Mouse (Mus musculus) neural tube, embryonic 11.5 days (tissue): ENCODE data around the gene Rapgef5. TPM values are rescaled to one million over a fixed set of nuclear protein-coding genes. Genes with fewer than 3 reads are reported as not detected.
"Not testable (repeated sequence)": the region's sequence is repeated elsewhere in the genome, so short reads cannot be mapped to it uniquely, and the experiment has no call there.

Source experiments
- ATAC-seq: fragments of 200-750 bp; cut with Nextera tagmentation; 2 replicates; pipeline ENCODE4 v1.8.0; 2017; ENCODE audit warnings: moderate number of reproducible peaks, mild to moderate bottlenecking, moderate TSS enrichment, moderate library complexity; ENCODE audit not compliant: insufficient read depth, low FRiP score, low TSS enrichment
- DNase-seq: peaks from one replicate; pipeline ENCODE4 v3.0.0-alpha.2; 2015; ENCODE audit warnings: low spot score
- H3K27ac ChIP-seq: fragments of 300-500 bp; sonication (generic); 2 replicates; pipeline ENCODE4 v1.5.1; 2014; ENCODE audit warnings: low read depth, mild to moderate bottlenecking, low read length
- H3K27me3 ChIP-seq: fragments of 300-500 bp; sonication (generic); 2 replicates; pipeline ENCODE4 v1.6.1; 2014; ENCODE audit warnings: mild to moderate bottlenecking, low read length, mixed read lengths; ENCODE audit not compliant: control insufficient read depth, insufficient read depth
- H3K36me3 ChIP-seq: fragments of 300-500 bp; sonication (generic); 2 replicates; pipeline ENCODE4 v1.6.1; 2014; ENCODE audit warnings: mild to moderate bottlenecking, low read length, moderate library complexity, mixed read lengths; ENCODE audit not compliant: control insufficient read depth, insufficient read depth
- H3K4me1 ChIP-seq: fragments of 300-500 bp; sonication (generic); 2 replicates; pipeline ENCODE4 v1.6.1; 2014; ENCODE audit warnings: low read length, mixed read lengths; ENCODE audit not compliant: control insufficient read depth, insufficient read depth
- H3K4me2 ChIP-seq: fragments of 300-500 bp; sonication (generic); 2 replicates; pipeline ENCODE4 v1.6.1; 2014; ENCODE audit warnings: low read depth, mild to moderate bottlenecking, moderate library complexity
- H3K4me3 ChIP-seq: fragments of 300-500 bp; sonication (generic); 2 replicates; pipeline ENCODE4 v1.5.1; 2014; ENCODE audit warnings: low read depth, low read length
- H3K9ac ChIP-seq: fragments of 300-500 bp; sonication (generic); 2 replicates; pipeline ENCODE4 v1.6.1; 2014; ENCODE audit warnings: mild to moderate bottlenecking, low read length
- H3K9me3 ChIP-seq: fragments of 300-500 bp; sonication (generic); 2 replicates; pipeline ENCODE4 v1.6.1; 2016; ENCODE audit warnings: low read length; ENCODE audit not compliant: control insufficient read depth
- WGBS: fragments of 180-500 bp; shearing (Covaris S2); extraction: QIAGEN DNeasy Blood & Tissue Kit; methylation state at CpG from one replicate; pipeline ENCODE4 v1.1.7; 2014; 5-methylcytosine and 5-hydroxymethylcytosine counted together
- polyA plus RNA-seq: library from polyadenylated mRNA; unstranded; fragments of >200 nt; fragmentation: Nextera tagmentation; extraction: Ambion mirVana; gene quantifications from 2 replicates; pipeline ENCODE4 v1.2.1, GENCODE M21; 2014

Gene Rapgef5
- polyA plus RNA-seq, 1 experiment from 2014 or later = 16.6 TPM

DNA sequence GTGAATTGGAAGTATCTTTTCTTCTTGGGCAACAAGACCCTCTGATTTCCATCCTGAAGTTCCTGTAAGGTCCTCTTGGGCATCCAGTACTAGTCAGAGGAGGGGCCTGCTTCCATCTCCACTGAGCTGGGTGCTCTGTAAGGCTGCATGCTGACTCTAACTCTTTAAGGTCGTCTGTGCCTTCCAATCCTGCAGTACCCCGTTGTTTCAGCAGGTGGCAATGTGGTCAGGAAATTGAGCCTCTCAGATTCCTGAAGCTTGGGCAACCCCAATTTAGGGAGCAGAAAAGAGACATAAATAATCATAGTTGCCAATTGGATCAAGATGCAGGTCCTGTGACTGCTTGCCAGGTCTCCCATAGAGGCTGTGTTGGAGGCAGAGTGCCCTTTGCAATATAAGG, 256.4 kb downstream of the Rapgef5 start:
- Histone ChIP-seq H3K9ac (no peak overlapping the region), H3K4me1 (no peaks in the 10 kb centered on the region), H3K27me3 (no peaks in the 10 kb centered on the region), H3K4me3 (no peak overlapping the region), H3K36me3 (no peaks in the 10 kb centered on the region), H3K4me2 (no peak overlapping the region), H3K9me3 (no peaks in the 10 kb centered on the region), H3K27ac (no peak overlapping the region)
- 4% methylated on average over 2 of the region's 2 CpGs for WGBS
- DNase-seq (peak; percentile 81), ATAC-seq (no peak; the same call in 1 of the 2 replicates)

GRCm38 (mm10) chr12:117776841-117777240, 260.6 kb downstream of the Rapgef5 start:
- WGBS = 70% methylated on average over 5 of the region's 5 CpGs
- ATAC-seq = no peak

DNA sequence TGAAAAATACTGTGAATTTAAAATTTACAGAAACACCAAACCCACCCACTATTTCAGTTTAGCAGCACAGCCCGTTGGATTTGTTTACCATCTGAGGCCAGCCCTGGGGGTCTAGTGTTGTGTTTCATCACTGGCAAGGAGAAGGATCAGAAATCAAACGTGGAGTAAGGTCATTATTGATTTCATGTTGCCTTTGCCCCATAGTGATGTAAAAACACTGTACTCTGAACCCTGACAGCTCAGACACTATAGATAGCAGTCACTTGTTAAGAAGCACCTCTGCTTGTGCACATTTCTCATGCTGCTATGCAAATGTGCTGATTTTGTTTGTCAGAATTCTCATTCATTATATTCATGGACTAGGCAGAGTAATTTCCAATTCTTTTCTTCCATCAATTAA, 265.1 kb downstream of the Rapgef5 start:
- WGBS = 48% methylated on average over 2 of the region's 2 CpGs
- Histone ChIP-seq H3K27ac (no peak overlapping the region), H3K27me3 (no peaks in the 10 kb centered on the region), H3K4me3 (no peak overlapping the region), H3K36me3 (no peaks in the 10 kb centered on the region), H3K9me3 (no peaks in the 10 kb centered on the region), H3K4me1 (no peaks in the 10 kb centered on the region), H3K9ac (no peak overlapping the region), H3K4me2 (no peak overlapping the region)
- ATAC-seq (no peak), DNase-seq (no peak)

More at GRCm38 (mm10) chr12:117776841-117777240, 260.6 kb downstream of the Rapgef5 start:
- H3K4me1 ChIP-seq = no peaks in the 10 kb centered on the region
- H3K4me2 ChIP-seq = no peak overlapping the region
- no peak overlapping the region for H3K4me3 ChIP-seq
- no peaks in the 10 kb centered on the region for H3K36me3 ChIP-seq
- H3K27ac ChIP-seq = no peak overlapping the region
- DNase-seq = no peak
- H3K9me3 ChIP-seq = no peaks in the 10 kb centered on the region
- H3K9ac ChIP-seq = no peak overlapping the region
- no peaks in the 10 kb centered on the region for H3K27me3 ChIP-seq

- Histone ChIP-seq H3K4me3 (no peak overlapping the region), H3K9ac (no peak overlapping the region), H3K36me3 (no peaks in the 10 kb centered on the region), H3K9me3 (no peaks in the 10 kb centered on the region), H3K27me3 (no peaks in the 10 kb centered on the region), H3K27ac (no peak overlapping the region), H3K4me1 (no peaks in the 10 kb centered on the region), H3K4me2 (no peak overlapping the region)
- DNase-seq (no peak), ATAC-seq (no peak)
- WGBS = 36% methylated on average over 1 of the region's 1 CpGs
These were observed 267.1 kb downstream of the Rapgef5 start for GRCm38 (mm10) chr12:117783426-117783825.

- no peak overlapping the region for H3K4me3 ChIP-seq
- WGBS = 23% methylated on average over 6 of the region's 6 CpGs
- no peak for ATAC-seq
These were observed 270.3 kb downstream of the Rapgef5 start for GRCm38 (mm10) chr12:117786621-117787020.

GRCm38 (mm10) chr12:117788513-117789011, 272.3 kb downstream of the Rapgef5 start:
- no peaks in the 10 kb centered on the region for H3K27me3 ChIP-seq
- WGBS = 12% methylated on average over 24 of the region's 24 CpGs
- H3K27ac ChIP-seq = no peak overlapping the region
- H3K4me1 ChIP-seq = 0 out of 2 replicates have a peak, but pooled peaks cover 4% of the 10 kb centered on the region
- DNase-seq = peak; percentile 47
- peak overlapping the region; percentile 48; the same call in 1 of the 2 replicates for H3K9ac ChIP-seq
- peak overlapping the region; percentile 68 for H3K4me2 ChIP-seq
- no peaks in the 10 kb centered on the region for H3K36me3 ChIP-seq
- peak; percentile 55 for ATAC-seq
- H3K9me3 ChIP-seq = no peaks in the 10 kb centered on the region
- H3K4me3 ChIP-seq = peak overlapping the region; percentile 28

More at GRCm38 (mm10) chr12:117786621-117787020, 270.3 kb downstream of the Rapgef5 start:
- Histone ChIP-seq H3K36me3 (no peaks in the 10 kb centered on the region), H3K9me3 (no peaks in the 10 kb centered on the region), H3K4me1 (0 out of 2 replicates have a peak, but pooled peaks cover 4% of the 10 kb centered on the region), H3K4me2 (no peak overlapping the region), H3K27ac (no peak overlapping the region), H3K27me3 (no peaks in the 10 kb centered on the region), H3K9ac (no peak overlapping the region)
- DNase-seq = no peak

GRCm38 (mm10) chr12:117789017-117789416, 272.7 kb downstream of the Rapgef5 start:
- Histone ChIP-seq H3K9me3 (no peaks in the 10 kb centered on the region), H3K36me3 (no peaks in the 10 kb centered on the region), H3K27me3 (no peaks in the 10 kb centered on the region), H3K4me3 (no peak overlapping the region), H3K9ac (0 out of 2 replicates have a peak overlapping the region, but pooled peaks have one; percentile 48), H3K4me2 (peak overlapping the region; percentile 68), H3K27ac (no peak overlapping the region), H3K4me1 (0 out of 2 replicates have a peak, but pooled peaks cover 4% of the 10 kb centered on the region)
- 26% methylated on average over 7 of the region's 7 CpGs for WGBS
- no peak for ATAC-seq
- DNase-seq = peak; percentile 26

- Histone ChIP-seq H3K27me3 (peaks cover 3% of the 10 kb centered on the region; the same call in 1 of the 2 replicates), H3K27ac (no peak overlapping the region), H3K4me3 (no peak overlapping the region), H3K4me1 (no peaks in the 10 kb centered on the region), H3K9ac (no peak overlapping the region), H3K9me3 (no peaks in the 10 kb centered on the region), H3K4me2 (no peak overlapping the region), H3K36me3 (no peaks in the 10 kb centered on the region)
- no peak for DNase-seq
- 87% methylated on average over 4 of the region's 4 CpGs for WGBS
- no peak for ATAC-seq
These were observed 279.0 kb downstream of the Rapgef5 start for GRCm38 (mm10) chr12:117795303-117795702.

DNA sequence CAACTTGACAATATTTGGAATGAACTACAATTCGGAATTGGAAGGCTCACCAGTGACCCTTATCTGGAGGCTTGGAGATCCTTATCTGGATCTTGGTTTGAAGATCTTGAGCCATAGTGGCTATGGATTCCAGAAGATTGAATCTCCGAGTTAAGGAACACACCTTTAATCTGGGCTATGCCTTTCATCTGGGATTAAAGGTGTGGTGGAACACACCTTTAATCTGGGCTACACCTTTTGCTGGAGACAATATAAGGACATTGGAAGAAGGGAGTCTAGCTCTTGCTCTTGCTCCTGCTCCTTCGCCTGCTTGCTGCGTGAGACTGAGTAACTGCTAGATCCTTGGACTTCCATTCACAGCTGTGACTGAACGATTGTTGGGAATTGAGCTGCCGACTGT, 287.7 kb downstream of the Rapgef5 start, which contains the start of gene Cdca7l:
Cdca7l (plus strand) TSS at position 301 of the 400 bp plus-strand sequence.
- Histone ChIP-seq H3K27me3 (peaks cover 18% of the 10 kb centered on the region), H3K4me1 (peaks cover 17% of the 10 kb centered on the region; the same call in 1 of the 2 replicates)
- H3K36me3 ChIP-seq, H3K4me3 ChIP-seq, ATAC-seq, H3K4me2 ChIP-seq, H3K9me3 ChIP-seq, H3K27ac ChIP-seq, DNase-seq, H3K9ac ChIP-seq: not testable (repeated sequence)
- 100% methylated on average over 1 of the region's 6 CpGs for WGBS
